Mouse (Mus musculus): Measurements from ENCODE around the gene Zglp1.

DNA sequence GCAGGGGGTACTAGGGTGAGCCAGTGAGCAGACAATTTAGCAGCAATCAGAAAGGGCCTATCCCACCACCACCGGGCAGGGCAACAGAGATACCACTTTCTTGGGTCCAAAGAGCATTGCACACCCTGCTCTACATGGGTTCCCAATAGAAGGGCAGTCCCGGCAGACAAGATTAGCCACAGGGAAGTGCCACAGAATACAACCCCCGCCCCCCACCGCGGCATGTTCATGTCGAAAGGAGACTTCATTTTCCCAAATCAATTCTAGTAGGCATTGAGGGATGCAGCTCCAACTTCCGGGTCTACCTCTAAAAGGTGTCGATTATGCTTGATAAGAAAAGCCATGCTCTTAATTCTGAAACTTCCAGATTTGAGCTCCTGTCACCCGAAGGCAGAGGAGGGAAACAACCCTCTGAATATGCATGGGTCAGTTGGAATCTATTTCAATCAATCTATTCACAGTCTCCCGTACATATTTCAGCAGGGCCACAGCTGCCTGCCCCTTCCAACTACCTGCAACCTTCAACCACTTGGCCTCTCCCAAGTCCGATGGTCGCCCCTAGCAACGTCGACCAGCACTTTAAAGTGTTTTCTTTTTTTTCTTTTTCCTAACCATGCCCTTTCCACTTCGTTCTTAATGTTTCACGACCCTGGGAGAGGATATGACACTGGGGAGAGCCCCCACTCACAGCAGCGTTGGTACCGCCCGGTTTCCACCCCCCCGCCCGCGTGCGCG lies 24.2 kb upstream of the Zglp1 start:
- TF ChIP-seq CTCF (IDR thresholded peaks at IDR 0.05; ENCODE audit: control insufficient read depth, insufficient read depth, low read length) (no peak), POLR2A (IDR thresholded peaks at IDR 0.05; ENCODE audit: borderline replicate concordance, control insufficient read depth, low read depth, low read length) (no peak)
